Mouse (Mus musculus): ENCODE data around the gene Spsb3.

The Spsb3 gene

DNA sequence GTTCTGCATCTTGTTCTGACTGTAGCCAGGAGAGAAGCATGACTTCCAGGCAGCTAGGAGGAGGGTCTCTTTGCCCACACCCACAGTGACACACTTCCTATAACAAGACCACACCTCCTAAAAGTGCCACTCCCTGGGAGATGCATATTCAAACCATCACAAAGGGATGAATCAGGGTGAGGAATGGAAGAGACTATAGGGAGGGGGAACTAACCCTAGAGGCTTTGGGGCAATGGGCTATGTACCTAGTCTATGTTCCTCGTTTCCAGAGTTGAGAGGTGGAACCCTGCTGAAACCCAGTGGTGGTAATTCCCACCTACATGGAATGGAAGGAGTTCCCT lies 12.1 kb upstream of the Spsb3 start:
- no peak for DNase-seq (ENCODE audit: low spot score)

GRCm38 (mm10) chr17:24874989-24875388 lies 11.5 kb upstream of the Spsb3 start:
- no peak for DNase-seq (ENCODE audit: low spot score)

DNA sequence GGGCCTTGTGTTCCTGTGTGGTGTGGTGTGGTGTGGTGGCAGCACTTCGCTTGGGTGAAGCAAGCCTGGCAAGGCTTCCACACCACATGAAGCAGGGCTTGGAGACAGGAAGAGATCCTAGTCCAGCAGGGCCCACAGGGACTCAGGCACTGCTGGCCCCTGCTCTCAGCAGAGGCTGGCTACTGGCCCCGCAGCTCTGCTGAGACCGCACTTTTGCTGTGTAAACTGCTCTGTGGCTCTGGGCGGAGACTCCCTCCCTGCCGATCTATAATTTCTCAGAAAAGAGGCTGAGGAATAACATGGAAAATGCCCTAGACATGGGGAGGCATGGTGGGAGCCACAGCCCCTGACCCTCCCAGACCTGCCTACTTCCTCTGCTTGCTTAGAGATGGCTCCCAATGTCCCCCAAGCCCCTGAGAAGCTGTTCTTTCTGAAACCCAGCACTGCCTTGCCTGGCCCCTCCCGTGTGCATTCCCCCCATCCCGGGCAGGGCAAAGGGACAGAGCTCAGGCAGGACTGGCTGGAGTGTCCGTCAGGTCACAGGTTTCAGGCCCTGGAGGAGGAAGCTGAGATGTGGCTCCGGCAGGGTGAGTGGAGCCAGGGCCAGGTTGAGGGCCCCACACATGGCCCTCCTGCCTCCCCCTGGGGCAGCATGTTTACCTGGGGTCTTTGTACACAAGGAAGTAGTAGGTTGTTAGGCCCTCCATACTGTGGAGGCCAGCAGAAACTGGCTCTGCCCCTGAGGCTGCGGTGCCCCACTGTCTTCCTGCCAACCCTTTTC lies 8.9 kb upstream of the Spsb3 start:
- no peak for DNase-seq (ENCODE audit: low spot score)

GRCm38 (mm10) chr17:24878117-24878397 lies 8.4 kb upstream of the Spsb3 start:
- DNase-seq (ENCODE audit: low spot score): no peak

- DNase-seq (ENCODE audit: low spot score): no peak
Measured at GRCm38 (mm10) chr17:24878531-24878930, 7.9 kb upstream of the Spsb3 start.

GRCm38 (mm10) chr17:24881738-24882440 lies 4.6 kb upstream of the Spsb3 start:
- DNase-seq (ENCODE audit: low spot score): no peak

- no peak for DNase-seq (ENCODE audit: low spot score)
Measured at GRCm38 (mm10) chr17:24884391-24884790, 2.1 kb upstream of the Spsb3 start.

DNA sequence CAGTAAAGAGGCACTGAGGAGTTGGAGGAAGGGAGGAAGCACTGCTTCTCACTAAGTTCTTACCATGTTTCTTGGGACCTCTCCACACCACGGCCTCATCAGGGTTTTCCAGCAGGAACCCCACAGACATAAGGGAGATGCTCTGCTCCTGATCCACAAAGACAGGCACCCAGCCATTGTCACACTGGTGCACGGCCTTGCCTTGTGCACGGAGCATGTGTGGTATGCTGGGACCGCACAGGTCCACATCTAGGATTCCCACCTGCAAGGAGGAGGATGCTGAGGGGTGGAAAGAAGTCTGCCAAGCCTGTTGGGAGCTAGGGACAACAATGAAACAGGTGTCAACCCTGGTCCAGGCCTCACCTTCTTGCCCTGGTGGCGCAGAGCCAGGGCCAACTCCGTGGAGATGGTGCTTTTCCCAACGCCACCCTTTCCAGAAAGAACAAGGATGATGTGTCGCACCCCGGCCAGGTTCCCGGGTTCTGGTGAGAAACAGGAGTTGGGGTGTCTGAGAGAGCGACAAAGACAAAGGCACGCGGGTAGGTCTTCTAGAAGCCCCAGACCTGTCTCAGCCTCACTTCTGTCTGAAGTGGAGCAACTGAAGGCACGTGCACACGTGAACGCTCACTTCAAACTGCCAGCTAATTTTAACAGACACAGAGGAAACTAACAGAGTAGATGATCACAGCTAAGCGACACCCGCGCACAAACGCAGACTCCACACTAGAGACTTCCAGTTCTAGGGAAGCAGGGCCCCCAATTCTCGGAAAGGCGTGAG lies 898 bp upstream of the Spsb3 start:
- DNase-seq (ENCODE audit: low spot score): no peak

DNA sequence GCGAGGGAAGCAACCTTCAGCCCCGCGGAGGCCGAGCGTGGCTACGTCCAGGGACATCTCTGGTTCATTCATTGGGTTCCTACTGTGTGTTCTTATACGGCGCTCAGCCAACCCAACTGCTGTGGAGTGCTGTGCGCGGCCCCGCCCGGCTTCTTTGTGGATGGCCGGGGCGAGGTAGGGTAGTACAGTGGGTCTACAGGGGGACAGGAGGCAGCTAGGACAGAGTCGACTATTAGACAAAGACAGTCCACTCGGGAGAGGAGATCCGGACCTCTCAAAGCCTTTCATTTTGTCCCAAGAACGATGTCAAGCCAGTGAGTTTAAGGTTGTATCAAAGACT lies 459 bp downstream of the Spsb3 start:
- DNase-seq (ENCODE audit: low spot score): no peak

- no peak for DNase-seq (ENCODE audit: low spot score)
Measured at GRCm38 (mm10) chr17:24887291-24888080, 1.0 kb downstream of the Spsb3 start.

DNA sequence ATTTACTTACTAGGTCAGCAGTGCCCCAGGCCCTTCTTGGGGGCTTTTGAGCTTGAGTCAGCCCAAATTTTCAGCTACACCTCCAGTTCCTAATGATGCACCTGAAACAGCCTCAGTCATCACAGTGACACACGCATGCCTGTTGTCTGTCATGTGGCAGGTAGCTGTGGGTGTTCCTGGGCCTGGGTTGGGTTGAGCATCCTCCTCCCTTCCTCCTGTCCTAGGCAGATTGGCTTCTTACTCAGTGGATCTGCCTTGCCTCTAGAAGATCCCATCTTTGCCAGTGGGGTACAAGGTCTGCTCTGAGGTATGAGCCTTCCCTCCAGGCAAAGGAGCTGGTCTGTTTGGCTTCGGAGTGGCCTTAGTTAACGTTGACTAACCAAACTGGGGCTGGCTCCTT lies 2.4 kb downstream of the Spsb3 start:
- DNase-seq (ENCODE audit: low spot score): no peak

DNA sequence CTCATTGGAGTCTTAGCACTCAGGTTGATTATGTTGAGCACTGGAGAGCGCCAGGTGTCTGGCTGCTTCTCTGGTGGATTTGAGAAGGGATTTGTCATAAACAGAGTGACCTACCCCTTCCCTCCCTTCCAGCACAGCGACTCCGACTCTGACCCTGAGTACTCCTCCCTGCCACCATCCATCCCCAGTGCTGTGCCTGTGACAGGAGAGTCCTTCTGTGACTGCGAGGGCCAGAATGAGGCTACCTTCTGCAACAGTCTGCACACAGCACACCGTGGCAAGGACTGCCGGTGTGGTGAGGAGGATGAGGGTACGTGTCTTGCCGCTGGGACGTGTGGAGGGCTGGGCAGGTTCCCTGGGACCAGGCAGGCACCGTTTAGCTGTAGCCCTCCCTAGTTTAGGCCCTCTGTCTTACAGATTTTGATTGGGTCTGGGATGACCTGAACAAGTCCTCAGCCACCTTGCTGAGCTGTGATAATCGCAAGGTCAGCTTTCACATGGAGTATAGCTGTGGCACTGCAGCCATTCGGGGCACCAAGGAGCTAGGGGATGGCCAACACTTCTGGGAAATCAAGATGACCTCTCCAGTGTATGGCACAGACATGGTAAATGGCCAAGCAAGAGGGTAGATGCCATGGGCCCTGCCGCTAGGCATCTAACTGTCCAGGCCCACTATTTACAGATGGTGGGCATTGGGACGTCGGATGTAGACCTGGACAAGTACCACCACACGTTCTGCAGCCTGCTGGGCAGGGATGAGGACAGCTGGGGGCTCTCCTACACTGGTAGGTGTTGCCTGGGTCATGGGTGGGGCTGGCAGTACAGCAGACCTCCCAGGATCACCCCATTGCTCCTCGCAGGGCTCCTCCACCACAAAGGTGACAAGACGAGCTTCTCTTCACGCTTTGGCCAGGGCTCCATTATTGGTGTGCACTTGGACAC lies 4.0 kb downstream of the Spsb3 start:
- DNase-seq (ENCODE audit: low spot score): no peak

DNA sequence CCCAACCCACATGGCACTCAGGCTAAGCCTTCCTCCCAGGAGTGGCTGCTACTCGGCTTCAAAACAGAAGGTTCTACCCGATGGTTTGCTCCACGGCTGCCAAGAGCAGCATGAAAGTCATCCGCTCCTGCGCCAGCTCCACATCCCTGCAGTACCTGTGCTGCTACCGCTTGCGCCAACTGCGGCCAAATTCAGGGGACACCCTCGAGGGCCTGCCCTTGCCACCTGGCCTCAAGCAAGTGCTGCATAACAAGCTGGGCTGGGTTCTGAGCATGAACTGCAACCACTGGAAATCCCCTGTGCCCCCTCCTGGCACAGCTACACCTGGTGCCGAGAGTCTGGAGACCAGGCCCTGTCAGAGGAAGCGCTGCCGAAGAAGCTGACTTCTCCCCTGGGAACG lies 4.9 kb downstream of the Spsb3 start:
- DNase-seq (ENCODE audit: low spot score): no peak

DNA sequence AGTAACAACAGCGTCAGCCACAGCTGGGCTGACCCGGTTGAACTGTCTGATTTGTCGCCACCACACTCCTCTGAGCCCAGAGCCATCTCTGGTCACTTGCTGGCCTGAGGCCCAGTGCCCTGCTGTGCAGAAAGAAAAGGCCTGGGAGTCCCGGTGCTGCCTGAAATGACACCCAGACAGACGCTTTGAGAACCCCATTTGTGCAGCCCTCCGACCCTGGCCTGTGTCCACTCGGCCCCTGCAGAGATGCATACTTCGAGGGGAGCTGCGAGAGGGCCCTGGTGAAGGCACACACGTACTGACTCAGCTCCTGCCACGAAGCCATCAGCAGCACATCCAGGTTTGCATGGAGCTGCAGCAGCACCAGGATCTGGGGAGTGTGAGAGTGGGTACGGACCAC lies 6.3 kb downstream of the Spsb3 start:
- no peak for DNase-seq (ENCODE audit: low spot score)

- no peak for DNase-seq (ENCODE audit: low spot score)
Measured at GRCm38 (mm10) chr17:24893276-24893675, 6.8 kb downstream of the Spsb3 start.

DNA sequence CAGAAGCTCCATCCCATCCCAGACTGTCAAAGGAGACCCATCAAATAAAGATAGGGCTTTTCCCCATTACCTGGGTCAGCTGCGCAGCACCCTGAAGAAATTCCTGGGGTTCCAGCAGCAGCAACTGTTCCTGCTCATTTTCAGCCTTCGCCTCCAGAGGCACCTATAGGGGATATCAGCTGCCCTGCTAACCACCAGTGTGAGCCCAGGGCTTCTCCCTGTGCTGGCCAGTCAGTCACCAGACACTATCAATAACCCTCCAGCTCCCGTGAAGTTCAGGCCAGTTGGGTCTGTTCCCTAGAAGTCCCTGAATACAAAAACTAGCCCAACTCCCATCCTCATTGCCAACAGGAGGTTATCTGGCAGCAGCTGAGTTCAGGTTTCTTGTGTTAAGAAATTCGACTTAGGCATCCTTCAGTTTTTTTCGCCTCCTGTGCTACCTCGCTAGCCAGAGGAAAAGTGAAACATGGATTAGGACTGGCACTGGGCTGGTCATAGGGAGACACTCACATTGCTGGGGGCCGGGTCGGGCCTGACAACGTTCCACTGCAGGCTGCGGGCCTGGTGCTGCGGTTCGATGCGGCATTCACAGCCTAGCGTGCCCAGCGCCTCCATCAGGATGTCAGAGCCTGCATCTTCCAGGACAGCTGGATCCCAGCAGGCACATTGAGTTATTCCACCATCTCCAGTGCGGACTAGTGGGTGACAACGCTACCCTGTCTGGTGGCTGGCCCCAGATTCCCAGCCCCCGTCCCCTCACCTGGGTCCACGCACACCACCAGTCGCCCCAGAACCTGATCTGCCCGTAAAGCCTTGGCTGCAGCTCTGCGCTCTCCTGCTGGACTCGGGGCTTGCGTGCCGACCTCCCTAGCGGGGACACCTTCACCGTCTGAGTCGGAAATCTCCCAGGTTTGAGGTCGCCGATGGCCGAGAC lies 7.9 kb downstream of the Spsb3 start:
- DNase-seq (ENCODE audit: low spot score): no peak

- peak; percentile 71 for DNase-seq (ENCODE audit: low spot score)
Measured at GRCm38 (mm10) chr17:24894995-24895547, 8.6 kb downstream of the Spsb3 start, which contains the start of the genes Eme2 and Mrps34. Gene Eme2 (minus strand): TSS chr17:24895087. Gene Mrps34 (plus strand): TSS chr17:24895116.

- no peak for DNase-seq (ENCODE audit: low spot score)
Measured at GRCm38 (mm10) chr17:24895571-24896240, 9.3 kb downstream of the Spsb3 start.

Data from left cerebral cortex, adult 11 months (tissue).